Mouse (Mus musculus): Measurements from ENCODE around the gene Col7a1. TPM values are rescaled to one million over a fixed set of nuclear protein-coding genes. Genes with fewer than 3 reads are reported as not detected.

Gene Col7a1
- 3.3 TPM for total RNA-seq (2023)

DNA sequence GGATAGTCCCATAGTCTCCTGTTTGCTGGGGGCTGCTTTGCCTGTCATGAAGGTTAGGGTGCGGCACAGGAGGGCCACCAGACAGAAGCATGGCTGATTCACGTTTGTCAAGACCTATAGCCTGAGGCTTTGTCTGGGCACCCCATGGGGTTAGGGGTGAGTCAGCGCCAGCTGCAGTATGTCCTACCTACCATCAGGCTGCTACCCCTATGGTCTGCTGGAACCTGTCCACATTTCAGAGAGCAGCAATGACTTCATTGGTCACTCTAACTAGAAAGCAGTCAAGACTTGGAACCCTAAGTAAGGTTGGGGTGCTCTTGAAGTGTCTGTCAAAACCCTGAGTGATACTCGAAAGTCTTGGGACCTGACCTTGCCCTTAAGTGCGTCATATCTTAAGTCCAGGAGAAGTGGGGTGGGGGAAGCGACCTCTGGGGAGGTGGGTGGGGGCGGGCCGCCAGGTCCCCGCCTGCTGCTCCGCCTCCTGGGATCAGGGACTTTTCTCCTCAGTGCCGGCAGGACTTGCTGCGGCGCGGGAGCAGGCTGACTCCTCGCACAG lies at the start of gene Col7a1:
Gene Col7a1 (plus strand): TSS at position 506 of the 556 bp plus-strand sequence.

DNA sequence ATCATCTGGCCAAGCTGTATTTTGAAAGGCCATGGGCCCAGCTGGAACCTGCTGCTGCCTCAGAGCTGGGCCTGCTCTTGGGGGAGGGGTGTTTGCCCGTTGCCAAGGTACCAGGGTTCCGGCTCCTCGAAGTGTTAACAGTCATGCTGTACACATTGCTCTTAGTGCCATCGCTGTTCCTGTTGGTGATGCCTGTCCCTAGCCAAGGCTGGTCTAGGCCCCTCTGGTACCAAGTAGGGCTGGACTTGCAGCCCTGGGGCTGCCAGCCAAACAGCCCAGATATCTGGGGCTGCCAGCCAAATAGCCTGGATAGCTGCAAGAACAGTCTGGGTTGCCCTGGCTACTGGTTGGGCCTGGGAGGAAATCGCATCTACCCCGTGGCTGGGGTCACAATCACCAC lies 38.9 kb upstream of the Col7a1 start, which contains the start of gene Tmem89:
Gene Tmem89 (plus strand): TSS at position 129 of the 400 bp plus-strand sequence.

DNA sequence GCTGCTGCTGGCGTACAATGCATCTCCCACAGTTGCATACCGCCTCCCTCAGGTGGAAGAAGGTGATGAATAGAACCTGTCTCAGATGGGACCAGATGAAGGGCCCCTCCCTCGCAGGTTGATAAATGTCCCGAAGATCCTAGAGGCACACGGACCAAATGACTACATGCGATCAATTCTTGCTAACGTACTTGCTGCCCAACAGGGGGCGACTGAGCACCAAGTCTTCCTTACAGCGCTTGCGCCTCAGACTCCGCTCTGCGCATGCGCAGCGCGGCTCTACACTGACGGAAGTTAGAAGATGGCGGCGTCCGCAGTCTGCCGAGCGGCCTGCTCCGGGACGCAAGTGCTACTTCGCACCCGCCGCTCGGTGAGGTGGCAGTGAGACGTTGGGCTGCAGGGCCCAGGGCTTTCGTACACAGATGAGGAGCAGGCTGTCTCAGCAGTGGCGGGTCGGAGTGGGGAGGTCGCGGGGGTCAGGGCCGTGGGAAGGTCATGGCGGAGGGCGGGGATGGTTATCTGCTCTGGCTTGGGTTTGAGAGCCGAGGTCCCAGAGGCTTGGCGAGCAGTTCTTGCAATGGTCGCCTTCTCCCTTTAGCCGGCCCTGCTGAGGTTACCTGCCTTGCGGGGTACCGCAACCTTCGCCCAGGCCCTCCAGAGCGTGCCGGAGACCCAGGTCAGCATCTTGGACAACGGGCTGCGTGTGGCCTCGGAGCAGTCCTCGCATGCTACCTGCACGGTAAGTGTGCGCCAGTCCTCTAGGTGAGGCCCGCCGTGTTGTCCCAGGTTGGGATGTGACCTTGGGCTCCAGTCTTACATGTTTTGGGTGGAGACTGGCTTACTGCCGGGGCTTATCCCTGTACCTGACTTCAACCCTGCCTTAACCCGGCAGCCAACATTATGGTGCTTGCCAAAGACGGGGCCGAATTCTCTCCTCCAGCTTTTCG lies 16.7 kb upstream of the Col7a1 start, which contains the start of gene Uqcrc1:
Gene Uqcrc1 (plus strand): TSS at position 216 of the 947 bp plus-strand sequence.

DNA sequence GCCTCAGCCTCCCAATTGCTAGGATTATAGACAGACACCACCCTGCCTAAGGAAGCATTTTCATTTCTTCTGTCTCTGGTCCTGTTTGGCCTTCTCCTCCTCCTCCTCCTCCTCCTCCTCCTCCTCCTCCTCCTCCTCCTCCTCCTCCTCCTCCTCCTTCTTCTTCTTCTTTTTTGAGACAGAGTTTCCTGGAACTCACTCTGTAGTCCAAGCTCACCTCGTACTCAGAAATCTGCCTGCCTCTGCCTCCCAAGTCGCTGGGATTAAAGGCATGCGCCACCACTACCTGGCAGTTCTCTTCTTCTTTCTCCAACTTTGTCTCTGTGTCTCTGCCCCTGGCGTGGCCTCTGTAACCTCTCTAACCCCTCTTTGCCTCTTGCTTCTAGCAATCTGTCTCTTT lies 32.3 kb downstream of the Col7a1 start, which contains the start of gene Ucn2:
Gene Ucn2 (plus strand): TSS at position 301 of the 400 bp plus-strand sequence.

DNA sequence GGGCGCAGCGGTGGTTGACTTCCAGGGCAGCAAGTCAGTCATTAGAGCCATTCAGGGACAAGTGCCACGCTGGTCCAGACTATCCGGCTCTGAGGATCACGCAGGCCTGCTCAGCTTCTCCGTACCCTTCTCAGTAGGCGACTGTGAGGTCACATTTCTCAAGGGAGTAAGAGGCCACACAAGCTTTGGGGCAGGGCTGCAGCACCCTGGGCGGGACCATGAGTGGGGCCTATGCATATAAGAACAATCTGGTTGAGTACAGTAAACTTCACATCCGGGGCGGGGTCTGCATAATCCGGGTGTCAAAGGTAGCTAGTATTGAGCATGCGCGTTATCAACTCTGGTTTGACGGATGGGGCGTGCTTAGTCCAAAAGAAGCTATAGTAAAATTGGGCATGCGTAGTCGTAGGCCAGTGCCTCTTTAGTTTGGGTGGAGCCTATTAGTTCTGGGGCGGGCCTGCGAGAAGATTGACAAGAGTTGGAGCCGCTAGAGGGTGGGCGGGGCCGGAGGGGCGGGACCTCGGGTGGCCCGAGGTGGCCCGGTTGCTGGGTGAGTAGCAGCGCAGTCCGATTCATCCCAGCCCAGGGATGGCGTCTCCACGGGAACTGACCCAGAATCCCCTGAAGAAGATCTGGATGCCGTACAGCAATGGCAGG lies 38.2 kb downstream of the Col7a1 start, which contains the start of gene Pfkfb4:
Gene Pfkfb4 (plus strand): TSS at position 351 of the 657 bp plus-strand sequence.

Other genes with a start within 250 kb of the Col7a1 start
- 100 TPM for gene Ip6k2, start 169.8 kb upstream of the Col7a1 start, total RNA-seq (2023)
- 9.4 TPM for gene Nckipsd, start 145.2 kb upstream of the Col7a1 start, total RNA-seq (2023)
- gene Celsr3, start 127.3 kb upstream of the Col7a1 start, total RNA-seq (2023): not detected
- 27.2 TPM for gene Slc26a6, start 100.3 kb upstream of the Col7a1 start, total RNA-seq (2023)
- not detected for gene Tmem89, start 39.0 kb upstream of the Col7a1 start, total RNA-seq (2023)
- 170 TPM for gene Uqcrc1, start 17.0 kb upstream of the Col7a1 start, total RNA-seq (2023)
- not detected for gene Ucn2, start 32.4 kb downstream of the Col7a1 start, total RNA-seq (2023)
- gene Pfkfb4, start 38.2 kb downstream of the Col7a1 start, total RNA-seq (2023): 9.5 TPM
- 2,690 TPM for gene Shisa5, start 85.0 kb downstream of the Col7a1 start, total RNA-seq (2023)
- gene Trex1, start 106.1 kb downstream of the Col7a1 start, total RNA-seq (2023): 27.6 TPM
- gene Atrip, start 120.5 kb downstream of the Col7a1 start, total RNA-seq (2023): 24.3 TPM
- gene Ccdc51, start 128.9 kb downstream of the Col7a1 start, total RNA-seq (2023): 7.6 TPM
- gene Tma7, start 129.0 kb downstream of the Col7a1 start, total RNA-seq (2023): 310 TPM
- 1.9 TPM for gene Plxnb1, start 141.8 kb downstream of the Col7a1 start, total RNA-seq (2023)
- gene Fbxw21, start 208.5 kb downstream of the Col7a1 start, total RNA-seq (2023): not detected
- not detected for gene Fbxw13, start 242.4 kb downstream of the Col7a1 start, total RNA-seq (2023)